Mouse (Mus musculus) CD4-positive, CD25-positive, alpha-beta regulatory T cell, adult 4 months (primary cell): ENCODE results near the gene Lemd2. TPM values are rescaled to one million over a fixed set of nuclear protein-coding genes. Genes with fewer than 3 reads are reported as not detected.

ENCODE experiments used
- ATAC-seq: one replicate; pipeline ENCODE4 v1.8.0; 2017
- polyA plus RNA-seq, 2 experiments: library from polyadenylated mRNA; unstranded; fragments of 100-300 nt; shearing (Covaris generic); gene quantifications; one replicate each; pipeline ENCODE4 v1.2.1; 2017

Gene Lemd2
- polyA plus RNA-seq, 2 experiments from 2014 or later = 10.7 to 11.4 TPM

DNA sequence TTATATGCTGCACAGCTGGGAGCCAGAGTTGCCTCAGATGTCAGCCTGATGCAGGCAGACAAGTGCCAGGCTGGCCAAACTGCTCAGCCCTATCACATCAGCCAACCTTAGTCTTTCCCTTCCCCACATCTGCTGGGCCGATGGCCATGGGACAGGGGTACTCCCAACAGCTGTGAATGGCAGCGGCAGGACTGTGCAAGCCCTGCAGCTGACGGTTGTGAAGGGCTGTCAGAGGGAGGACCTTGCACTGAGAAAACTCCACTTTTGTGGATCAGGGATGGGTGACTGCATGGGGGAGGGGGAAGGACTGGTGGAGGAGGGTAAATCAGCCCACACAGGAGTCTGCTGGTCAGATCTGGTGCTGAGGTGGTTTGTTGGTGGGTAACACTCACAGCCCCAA lies 22.4 kb upstream of the Lemd2 start:
- ATAC-seq = no peak

DNA sequence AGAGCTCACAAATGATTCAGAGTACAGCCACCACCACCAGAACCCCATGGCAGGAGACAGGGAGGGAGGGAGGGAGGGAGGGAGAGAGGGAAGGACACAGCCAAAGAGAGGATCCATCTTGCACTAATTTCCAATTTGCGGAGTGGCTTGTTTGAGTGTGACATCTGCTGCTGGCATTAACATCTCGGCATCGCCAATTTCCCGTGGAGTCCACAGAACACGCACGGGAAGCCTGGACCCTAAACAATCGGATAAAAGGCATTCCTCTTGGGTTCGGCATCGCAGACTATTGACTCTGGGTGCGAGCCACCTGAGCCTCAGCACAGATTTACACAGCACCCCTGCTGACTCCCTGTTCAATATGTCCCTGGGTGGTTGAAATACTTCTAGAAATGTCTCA lies 21.5 kb upstream of the Lemd2 start:
- ATAC-seq = no peak

DNA sequence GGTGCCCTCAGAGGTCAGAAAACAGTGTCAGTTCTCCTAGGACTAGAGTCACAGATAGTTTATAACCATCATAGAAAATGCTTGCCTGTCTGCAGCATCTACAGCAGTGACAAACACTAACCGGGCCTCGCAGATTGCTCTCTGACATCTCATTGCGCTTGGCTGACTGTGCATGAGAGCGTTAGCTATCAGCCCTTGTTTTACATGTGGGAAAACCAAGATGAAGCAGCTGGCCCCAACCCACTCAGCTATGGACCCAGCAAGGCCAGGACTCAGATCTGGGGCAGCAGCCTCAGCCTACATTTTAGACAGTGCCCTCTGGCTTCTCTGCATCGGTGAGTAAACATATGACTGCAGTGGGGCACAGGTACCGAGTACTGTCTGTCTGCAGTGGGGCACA lies 19.6 kb upstream of the Lemd2 start:
- no peak for ATAC-seq

DNA sequence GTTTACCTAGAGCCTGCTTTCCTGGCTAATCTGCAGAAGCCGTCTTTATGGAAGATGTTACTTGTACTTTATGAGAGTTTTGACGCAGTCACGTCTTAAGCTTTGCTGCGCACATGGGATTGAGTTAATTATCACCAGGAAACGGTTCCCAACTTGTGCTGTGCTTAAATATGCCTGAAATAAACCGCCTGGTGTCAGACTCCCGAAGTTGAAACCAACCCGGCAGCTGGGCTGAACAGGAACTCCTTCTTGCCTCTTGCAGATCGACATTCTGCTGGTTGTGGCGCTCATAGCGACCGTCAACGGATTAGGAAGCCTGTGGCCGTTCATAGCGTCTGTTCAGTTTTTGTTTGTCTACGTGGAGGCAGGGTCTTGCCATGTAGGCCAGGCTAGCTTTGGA lies 17.3 kb upstream of the Lemd2 start:
- ATAC-seq = no peak

DNA sequence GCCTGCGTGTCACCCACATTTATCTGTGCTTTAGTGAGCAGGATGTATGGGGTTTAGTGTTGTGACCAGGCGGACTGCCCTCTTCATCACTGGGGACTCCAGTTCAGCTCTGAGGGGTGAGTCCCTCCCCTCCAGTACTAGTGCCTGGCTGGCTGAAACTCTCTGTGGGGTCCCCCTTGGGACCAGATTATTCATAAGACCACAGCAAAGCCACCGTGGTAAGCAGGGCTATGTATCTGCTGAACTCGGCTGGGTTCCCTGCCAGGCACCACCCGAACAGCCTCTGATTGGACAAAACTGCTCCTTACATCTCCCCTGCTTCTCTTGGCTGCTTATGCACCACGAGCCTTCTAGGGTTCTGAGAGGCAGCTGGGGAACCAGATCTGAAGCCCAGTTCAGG lies 14.6 kb upstream of the Lemd2 start:
- no peak for ATAC-seq

DNA sequence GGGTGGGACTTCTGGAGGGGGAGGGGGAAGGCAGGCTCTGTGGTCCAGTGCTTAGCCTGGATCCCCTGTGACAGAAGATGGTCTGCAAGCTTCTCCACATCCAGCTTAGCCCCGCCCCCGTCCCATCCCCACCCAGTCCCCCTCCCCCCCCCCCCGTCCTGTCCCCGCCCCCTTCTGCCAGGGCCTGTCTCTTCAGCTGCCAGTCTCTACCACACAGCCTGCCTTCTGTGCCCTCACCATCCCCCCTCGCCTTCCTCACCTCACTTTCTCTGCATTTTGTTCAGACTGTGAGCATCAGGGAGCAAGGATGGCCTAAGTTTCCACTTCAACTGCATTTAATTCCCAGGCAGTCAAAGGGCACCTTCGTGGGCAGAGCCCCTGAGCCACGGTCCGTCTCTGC lies 14.1 kb upstream of the Lemd2 start:
- no peak for ATAC-seq

DNA sequence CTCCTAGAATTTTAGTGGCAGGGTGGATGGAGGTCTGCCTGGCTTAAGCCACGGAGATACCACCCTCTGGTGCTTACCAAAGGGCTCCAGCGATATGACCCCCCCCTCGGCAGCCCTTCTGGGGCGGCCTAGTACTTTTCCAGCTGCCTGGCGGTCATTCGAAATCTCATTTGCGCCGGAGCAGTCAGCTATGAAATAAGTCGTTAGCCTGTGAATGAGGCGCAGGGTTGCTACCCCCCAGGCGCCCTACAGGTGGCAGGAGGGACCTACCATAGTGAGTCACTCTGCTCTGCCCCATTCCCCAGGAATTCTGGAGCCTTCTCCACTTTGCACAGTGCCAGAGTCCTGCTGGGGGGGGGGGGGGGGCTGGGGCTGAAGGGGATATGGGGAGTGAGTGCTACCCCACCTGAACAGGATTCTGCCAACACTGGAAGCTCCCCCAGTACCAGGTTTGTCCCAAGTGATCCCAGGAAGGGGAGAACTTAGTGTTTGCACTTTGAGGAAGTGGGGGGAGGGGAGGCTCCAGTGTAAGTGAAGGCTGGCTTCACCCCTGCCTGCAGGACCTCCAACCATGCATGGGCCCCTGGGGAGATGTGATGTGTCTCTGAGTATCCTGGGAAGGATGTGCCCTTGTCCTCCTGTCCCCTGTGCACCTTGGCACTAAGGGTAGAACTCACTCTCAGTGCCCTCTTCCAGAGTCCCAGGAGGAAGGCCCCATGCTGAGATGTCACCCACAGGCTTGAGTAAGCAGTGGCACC lies 8.7 kb upstream of the Lemd2 start:
- no peak for ATAC-seq

DNA sequence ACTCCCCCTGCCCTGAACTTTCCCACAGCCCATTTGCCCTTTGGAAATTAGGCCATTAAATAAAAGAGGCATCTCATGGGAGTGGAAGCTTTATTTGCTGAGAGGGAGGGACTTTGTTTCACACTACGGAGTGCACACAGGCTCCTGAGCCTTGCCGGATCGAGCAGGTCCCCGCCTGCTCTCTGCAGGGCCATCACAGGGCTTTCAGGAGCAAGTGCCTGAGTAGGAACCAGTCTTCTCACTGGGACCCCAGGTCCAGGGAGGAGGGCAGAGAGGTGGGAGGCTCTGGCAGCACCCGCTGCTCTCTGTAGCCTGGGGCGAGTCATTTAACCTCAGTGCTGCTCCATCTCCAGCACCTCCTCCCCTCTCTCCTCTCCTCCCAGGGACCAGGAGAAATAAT lies 7.7 kb upstream of the Lemd2 start:
- no peak for ATAC-seq

DNA sequence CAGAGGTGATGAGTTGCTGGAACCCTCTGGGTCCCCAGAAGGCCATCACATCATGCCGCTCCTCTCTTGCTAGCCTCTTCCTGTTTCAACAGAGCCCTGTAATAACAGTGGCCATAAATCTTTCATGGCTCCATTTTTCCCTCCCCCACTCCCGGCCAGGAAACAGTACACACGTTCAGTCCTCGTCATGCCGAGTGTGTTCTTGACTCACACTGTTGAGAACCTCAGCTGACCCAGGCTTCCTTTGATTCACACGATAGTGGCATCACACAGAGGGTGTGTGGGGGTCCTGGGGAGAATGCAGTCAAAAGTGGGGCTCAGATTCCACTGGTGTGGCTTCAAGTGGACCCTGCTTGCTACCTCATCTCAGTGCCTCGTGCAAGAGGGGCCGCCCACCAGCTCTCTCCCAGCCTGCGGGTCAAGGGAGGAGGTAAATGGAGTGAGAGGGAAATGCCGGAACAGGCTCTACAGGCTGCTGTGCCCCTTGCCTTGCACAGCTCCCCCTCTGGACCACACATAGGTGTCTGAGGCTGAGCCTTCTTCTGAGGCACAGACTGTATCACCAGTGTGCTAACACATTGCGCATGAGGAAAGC lies 2.9 kb upstream of the Lemd2 start:
- no peak for ATAC-seq

DNA sequence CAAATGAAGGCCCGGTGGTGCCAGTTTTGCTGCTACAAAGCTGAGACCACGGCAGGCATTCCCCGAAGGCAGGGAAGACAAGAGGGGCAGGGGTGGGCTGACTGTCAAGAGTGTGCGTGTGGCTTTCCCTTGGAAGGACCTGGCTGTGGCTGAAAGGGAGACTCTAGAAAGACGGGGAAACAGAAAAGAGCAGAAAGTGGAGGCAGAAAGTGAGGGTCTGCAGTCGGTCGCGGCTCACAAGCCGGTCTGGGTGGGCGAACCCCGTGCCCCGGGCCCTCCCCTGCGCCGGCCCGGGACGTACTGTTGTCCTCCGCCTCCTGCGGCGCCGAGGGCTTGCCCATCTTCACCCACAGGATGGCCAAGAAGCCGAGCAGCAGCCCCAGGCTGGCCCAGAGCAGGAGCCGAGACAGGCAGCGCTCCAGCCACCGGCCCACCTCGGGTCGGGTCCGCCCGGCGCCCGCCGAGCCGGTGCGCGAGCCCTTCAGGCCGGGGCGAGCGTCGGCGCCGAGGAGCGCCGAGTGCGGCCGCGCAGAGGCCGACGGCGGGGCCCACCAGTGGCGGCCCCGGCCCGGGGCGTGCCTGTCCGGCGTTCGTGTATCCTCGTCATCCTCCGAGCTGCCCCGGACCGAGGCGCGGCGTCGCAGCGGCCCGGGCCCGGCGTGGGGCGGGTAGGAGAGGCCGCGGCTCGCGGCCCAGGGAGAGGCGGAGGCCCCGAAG lies 753 bp downstream of the Lemd2 start:
- ATAC-seq = peak; percentile 43

DNA sequence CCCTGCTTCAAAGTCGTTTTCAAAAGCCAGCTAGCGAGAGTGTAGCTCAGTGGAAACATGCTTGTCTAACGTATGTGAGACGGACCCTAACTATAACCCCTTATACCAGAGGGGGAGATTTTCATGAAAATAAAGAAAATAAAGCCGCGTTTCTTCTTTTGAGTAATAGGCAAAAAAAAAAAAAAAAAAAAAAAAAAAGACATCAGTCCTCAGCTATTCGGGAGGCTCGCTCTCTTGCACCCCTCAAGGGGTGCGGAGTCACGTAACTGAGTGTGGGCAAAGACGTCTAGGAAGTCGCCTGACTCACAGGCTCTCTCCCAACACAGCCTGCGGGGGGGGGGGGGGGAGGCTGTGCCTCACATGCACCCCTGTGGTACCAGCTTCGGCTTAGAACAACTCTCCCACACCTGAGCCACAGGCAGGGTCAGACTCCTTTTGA lies 1.3 kb downstream of the Lemd2 start:
- ATAC-seq = no peak

DNA sequence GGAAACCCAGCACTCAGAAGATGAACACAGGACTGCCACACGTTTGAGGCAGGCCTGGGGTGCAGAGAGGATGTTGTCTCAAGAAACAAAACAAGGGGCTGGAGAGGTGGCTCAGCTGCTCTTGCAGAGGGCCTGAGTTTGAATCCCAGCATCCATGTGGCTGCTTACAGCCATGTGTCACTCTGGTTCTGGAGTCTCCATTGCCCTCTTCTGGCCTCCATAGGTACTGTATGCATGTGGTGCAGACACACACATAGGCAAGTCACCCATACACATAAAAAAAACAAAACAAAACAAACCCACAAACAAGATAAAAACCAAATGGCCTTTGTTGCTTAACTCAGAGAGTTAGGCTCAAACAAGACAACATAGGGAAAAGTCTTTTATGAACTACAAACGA lies 2.3 kb downstream of the Lemd2 start:
- no peak for ATAC-seq

DNA sequence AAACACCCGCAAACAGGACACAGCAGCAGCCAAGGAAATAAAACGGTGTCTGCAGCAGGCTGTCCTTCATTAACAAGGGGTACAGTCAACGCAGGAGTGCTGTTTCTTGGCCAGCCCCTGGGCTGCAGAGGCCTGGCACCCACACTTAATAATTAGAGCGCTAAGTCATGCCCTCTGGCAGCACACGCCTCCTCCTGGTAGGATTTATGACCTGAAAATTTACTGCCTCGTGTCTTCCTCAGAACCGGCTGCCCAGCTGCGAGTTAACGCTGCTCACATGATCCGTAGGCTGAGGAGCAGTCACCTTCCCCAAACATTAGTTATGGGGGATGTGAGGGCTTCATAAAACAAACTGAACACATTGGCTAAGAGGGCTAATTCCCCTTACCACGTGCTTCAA lies 3.5 kb downstream of the Lemd2 start:
- no peak for ATAC-seq

DNA sequence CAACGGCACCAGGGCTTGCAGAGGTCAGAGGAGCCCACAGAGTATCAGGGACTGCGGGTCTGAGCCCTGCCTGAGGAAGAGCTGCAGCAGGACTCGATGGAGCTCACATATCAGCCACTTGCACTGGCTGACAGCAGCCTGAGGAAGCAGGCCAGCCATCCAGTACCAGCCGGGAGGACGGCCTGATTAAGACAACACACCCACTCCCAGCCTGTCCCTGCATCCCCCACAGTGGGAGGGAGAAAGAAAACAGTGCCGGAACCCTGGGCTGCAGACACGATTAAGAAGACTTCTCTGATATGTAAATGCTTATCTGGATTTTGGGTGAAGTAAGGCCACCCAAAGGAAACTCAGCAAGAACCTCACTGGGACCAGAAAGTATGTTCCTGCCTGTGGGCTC lies 4.4 kb downstream of the Lemd2 start:
- ATAC-seq = no peak

DNA sequence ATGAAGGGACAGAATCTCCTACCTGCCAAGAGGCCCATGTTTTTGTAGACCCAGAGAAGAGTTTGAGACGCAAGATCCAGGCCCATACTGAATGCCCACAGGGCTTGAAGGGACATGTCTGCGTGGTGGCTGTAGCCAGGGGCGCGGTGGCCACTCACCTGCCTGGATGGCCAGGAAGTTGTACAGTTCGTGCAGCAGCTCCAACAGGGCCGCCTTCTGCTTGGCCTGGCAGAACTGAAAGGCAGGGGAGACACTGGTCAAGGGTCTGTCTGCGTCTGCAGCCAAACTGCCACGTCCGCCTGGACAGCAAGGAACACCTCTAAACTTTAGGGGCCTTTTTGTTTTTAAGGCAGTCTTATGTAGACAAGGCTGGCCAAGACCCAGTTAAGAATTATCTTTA lies 5.1 kb downstream of the Lemd2 start:
- no peak for ATAC-seq

DNA sequence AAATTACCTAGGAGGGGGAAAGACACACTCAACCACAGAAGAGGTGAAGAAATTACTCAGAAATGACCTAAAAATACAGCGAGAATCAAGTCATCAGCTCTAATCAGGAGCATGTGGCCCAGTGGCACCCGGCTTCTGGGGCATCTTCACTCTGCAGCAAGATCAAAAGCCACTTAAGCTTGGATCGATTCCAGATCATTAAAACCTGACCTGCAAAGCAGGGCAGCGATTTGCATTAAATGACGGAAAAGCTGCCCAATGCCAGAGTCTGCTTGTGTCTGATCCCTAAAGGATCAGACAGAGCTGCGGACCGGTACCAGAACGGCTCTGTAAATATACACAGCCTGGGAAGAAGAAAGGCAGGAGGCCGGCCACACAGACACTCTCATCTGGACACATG lies 8.1 kb downstream of the Lemd2 start:
- no peak for ATAC-seq

DNA sequence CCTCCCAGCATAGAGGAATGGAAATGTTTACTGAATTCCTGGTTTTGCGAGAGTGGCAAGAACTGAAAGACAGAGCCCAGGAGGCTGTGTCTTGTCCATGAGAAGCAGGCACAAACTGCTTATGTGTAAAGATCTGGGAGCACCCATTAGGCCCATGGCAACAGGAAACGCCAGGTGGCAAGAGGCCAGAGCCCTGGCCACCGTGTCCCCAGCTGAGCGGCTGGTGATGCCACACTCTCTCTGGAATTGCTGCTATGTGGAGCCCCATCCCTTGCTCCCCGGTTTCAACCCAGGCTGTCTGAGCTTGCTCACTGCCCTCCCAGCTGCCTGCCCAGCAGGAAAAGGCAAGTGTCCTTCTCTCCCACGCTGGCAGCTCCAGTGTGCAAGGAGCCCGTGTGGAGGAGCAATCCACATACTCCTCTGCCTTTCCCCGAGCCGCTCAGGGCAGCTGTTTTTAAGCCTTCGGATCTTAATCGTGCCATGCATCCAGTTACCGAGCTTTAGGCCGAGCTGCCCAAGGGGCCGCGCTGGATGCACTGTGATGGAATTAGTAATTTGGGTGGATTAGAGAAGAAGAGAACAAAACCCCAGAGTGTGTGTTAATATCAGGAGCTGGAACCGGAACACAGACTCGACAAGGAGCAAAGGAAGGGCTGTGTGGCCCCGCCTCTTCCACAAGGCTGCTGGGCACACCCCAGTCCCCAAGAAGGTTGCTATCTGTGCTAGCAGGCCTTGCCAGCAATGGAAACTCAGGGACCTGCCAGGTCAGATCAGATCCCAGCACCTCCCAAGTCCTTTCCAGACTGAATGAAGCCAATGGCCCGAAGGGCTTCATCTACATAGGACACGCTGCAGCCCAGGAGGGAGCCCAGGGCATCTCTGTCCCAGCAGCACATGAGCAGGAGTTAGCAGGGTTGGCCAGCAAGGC lies 9.7 kb downstream of the Lemd2 start:
- no peak for ATAC-seq

DNA sequence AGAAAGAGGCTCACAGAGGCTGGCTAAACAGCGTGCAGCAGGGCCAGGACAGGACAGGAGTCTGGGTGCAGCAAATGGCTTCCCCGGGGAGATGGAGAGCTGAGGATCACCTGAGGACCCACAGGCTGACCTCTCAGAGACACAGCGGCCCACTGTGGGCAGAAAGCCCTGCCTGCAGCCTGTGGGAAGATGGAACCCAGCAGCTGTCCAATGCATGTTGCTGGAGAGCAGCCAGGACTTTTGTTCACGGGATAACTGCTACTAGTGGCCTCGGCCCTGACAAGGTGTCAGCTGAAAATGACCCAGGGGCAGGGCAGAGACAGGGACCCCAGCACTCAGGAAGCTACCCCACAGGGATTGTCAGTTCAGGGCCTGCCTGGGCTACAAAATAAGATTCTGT lies 12.5 kb downstream of the Lemd2 start:
- ATAC-seq = no peak

DNA sequence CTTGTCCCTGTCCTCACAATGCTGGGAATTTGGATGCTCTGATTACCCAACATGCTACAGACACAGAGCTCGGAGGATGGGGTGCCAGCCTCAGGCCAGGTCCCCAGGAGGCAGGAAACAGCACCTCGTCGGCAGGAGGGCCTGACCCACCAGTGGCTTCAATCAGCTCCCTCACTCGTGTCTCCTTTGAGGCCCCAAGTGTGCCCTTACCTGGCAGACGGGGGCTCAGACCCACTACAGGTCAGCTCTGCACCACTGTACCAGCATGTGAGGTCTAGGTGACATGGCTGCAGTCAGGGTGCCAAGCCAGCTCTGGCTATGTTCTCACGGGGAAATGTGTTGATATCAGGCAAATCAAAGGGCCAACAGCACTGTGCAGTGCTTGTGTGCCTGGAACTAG lies 13.1 kb downstream of the Lemd2 start:
- ATAC-seq = no peak

DNA sequence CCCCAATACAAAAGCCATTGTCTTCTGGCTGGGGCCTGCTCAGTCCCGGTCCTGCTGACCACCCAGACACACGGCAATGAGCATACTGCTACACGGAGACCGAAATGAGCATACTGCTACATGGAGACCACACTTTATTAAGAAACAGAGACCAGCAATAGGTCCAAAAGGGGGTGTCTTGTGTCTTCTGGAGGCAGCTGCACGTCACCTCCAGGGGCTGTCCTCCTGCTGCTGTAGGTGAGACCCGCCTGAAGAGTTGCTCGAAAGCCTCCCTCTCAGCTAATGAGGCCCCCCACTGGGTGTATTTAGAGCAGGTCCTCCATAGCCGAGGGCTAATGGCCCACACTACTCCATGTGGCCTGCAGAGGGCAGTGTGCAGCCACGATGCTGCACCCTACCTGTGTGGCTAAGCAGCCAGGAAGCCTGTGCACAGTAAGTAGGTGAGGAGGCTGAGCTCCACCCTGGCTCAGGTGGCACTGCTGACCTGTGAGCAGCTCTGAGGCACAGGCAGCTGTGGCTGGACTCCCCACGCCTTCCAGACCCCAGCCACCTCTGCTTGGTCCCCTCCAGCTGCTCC lies 14.5 kb downstream of the Lemd2 start:
- peak; percentile 79 for ATAC-seq

DNA sequence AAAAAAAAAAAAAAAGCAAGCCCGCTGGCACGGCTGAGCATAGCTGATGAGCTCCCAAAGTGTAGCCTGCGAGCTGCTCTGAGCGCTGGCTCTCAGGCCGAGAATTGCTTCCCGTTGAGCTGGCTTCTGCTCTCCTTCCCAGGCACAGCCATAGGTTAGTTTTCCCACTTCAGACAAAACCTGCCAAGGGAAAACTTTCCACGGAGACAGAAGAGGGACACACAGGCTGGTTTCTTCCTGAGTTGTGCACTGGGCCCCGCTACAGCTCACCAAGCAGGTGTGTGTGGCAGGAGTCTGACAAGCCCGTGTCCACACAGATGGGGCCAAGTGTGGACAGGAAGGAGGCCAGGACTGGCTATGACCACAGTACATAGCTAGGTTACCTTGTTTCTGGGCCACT lies 15.4 kb downstream of the Lemd2 start:
- ATAC-seq = no peak

DNA sequence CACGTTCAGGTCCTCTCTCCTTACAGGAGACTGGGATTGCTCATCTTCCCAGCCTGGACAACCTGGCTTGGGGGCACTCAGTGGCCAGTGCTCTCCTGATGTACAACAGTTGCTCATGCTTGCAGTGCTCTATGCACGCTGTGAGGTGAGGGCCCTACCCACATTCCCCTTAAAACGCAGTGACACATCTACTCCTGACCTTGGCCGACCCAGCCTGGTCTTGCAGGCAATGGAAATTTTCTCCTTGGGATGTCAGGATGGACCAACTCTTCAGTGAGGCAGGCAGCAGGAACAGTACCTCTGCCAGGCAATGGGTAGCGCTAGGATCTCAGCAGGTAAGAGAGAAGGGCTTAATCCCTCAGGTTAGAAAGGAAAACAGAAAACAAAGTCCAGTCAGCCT lies 17.2 kb downstream of the Lemd2 start:
- ATAC-seq = no peak

DNA sequence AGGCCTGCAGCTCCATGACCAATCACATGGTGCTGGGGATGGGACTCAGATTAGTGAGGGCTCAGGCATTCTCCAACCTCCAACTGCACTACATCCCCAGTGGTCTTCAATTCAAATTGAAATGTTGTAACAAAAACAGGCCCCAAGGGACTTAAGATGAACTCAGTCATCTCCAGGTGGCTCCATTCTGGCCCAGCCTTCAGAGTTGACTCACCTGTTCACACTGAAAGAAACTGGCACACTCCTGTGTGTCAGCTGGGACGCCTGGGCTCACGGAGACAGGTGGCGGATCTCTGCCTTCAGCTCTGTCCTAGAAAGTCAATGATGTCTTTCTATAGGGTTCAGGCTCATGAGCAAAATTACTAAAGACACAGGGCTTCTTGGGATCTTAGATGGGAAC lies 18.2 kb downstream of the Lemd2 start:
- ATAC-seq = no peak
